In the genomic region with DNA sequence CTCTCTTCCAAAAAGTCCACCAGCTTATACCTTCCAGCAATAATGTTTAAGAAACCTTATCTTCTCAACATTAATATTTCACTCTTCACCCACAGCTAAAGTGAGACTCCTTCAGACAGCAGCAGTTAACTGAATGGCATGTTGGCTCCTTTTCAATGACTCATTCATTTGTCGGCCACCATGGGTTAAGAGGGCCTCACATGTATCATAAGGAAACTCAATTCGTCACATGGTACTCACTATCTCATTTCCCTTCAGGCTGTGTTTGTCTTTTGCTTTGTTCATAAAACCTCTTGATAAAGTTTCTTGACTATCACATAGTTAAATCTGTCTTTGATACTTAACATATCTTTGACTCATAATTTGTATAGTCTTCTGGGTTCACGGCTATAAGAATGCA, we compare ENCODE assay signal across 23 mouse cellular contexts. TPM values are rescaled to one million over a fixed set of nuclear protein-coding genes. Genes with fewer than 3 reads are reported as not detected.
DNase-seq lines count a peak whose midpoint lies in the region; ATAC-seq and TF ChIP-seq lines count a peak whose summit lies in the region.
"Had no signal": no experiment of that assay in that cellular context is flagged by ENCODE, and none has a peak within 500 bp of the region (broad histone marks: within the 10 kb centered on the region; RNA-seq: fewer than 3 reads in every experiment).

No protein-coding gene starts in this region.

- no peak for TF ChIP-seq EP300 in heart, adult 2 months (IDR thresholded peaks at IDR 0.05; ENCODE audit: insufficient read depth, low read depth, low read length)

- H3K79me2 ChIP-seq in heart, adult 2 months (replicated peaks; ENCODE audit: control insufficient read depth, insufficient read depth, low read length), result no peaks in the 10 kb centered on the region

- H3K4me1 ChIP-seq in heart, embryonic 12.5 days (replicated peaks), result peaks cover 24% of the 10 kb centered on the region
- 0 out of 2 replicates have a peak, but pooled peaks cover 2% of the 10 kb centered on the region for H3K4me1 ChIP-seq in heart, adult 2 months (ENCODE audit: control insufficient read depth, insufficient read depth, low read length)
- H3K4me1 ChIP-seq: hindbrain, embryonic 13.5 days; liver, embryonic 15.5 days; midbrain, embryonic 13.5 days had no signal

- ATAC-seq in heart, embryonic 12.5 days (ENCODE audit: insufficient number of reproducible peaks, low FRiP score), result peak; percentile 76
- ATAC-seq in common myeloid progenitor, adult 5-6 weeks (replicated peaks; ENCODE audit: low read depth, poor library complexity, severe bottlenecking), result peak; percentile 69
- peak; percentile 73 for ATAC-seq in megakaryocyte-erythroid progenitor cell, adult 5-6 weeks (replicated peaks; ENCODE audit: low FRiP score, low TSS enrichment, poor library complexity, severe bottlenecking)
- ATAC-seq: forebrain, embryonic 13.5 days; midbrain, embryonic 13.5 days had no signal

- H3K27ac ChIP-seq in heart, embryonic 12.5 days (ENCODE audit: poor library complexity, severe bottlenecking), result no peak overlapping the region
- H3K27ac ChIP-seq in heart, adult 2 months, result no peak overlapping the region
- H3K27ac ChIP-seq: forebrain, embryonic 13.5 days; hindbrain, embryonic 13.5 days; kidney, postnatal 0 days; layer of hippocampus, adult 2 months; liver, embryonic 15.5 days; midbrain, embryonic 13.5 days; neural tube, embryonic 13.5 days had no signal

- no peak for TF ChIP-seq CTCF in heart, adult 2 months (IDR thresholded peaks at IDR 0.05)

- 27% methylated on average over 3 of the region's 3 CpGs for WGBS in heart, embryonic 12.5 days
- WGBS in heart, adult 2 months, result 28% methylated on average over 3 of the region's 3 CpGs

- no peak overlapping the region for H3K4me3 ChIP-seq in heart, embryonic 12.5 days
- no peak overlapping the region for H3K4me3 ChIP-seq in heart, adult 2 months
- H3K4me3 ChIP-seq: erythroblast, embryonic 14.5 days; forebrain, embryonic 13.5 days; hindbrain, embryonic 13.5 days; layer of hippocampus, adult 2 months; liver, embryonic 15.5 days; midbrain, embryonic 13.5 days; neural tube, embryonic 13.5 days had no signal

- H3K27me3 ChIP-seq in heart, embryonic 12.5 days (replicated peaks), result no peaks in the 10 kb centered on the region
- H3K27me3 ChIP-seq in heart, adult 2 months (ENCODE audit: control insufficient read depth, insufficient read depth, low read length), result no peaks in the 10 kb centered on the region
- H3K27me3 ChIP-seq: forebrain, embryonic 13.5 days; hindbrain, embryonic 13.5 days; liver, embryonic 15.5 days; midbrain, embryonic 13.5 days; neural tube, embryonic 13.5 days had no signal

- no peak for DNase-seq in heart, adult 18-20 months
- DNase-seq in 416B (ENCODE audit: low read depth), result peak; percentile 97
- no peak for DNase-seq in right cerebral cortex, postnatal 25 days
- no peak for DNase-seq in thymus, postnatal 0 days (ENCODE audit: low spot score)
- DNase-seq in heart, adult 2 months, result no peak
- DNase-seq: cerebellum, adult 18-20 months; cerebellum, postnatal 36 days; gastrocnemius, postnatal 10 days; heart, postnatal 10 days; kidney, adult 11 months; spleen, adult 18-20 months; thymus, postnatal 25 days had no signal

- H3K9me3 ChIP-seq in heart, embryonic 12.5 days (replicated peaks), result no peaks in the 10 kb centered on the region
- H3K9me3 ChIP-seq: forebrain, embryonic 13.5 days; hindbrain, embryonic 13.5 days; liver, embryonic 15.5 days; midbrain, embryonic 13.5 days; neural tube, embryonic 13.5 days had no signal

- no peak overlapping the region for H3K9ac ChIP-seq in heart, embryonic 12.5 days
- no peak overlapping the region for H3K9ac ChIP-seq in heart, adult 2 months (ENCODE audit: low read depth, low read length)
- H3K9ac ChIP-seq: forebrain, embryonic 13.5 days; hindbrain, embryonic 13.5 days; liver, embryonic 15.5 days; midbrain, embryonic 13.5 days; neural tube, embryonic 13.5 days had no signal

- intact Hi-C loops in heart, adult 2 months (cut with DNase I), result no loop called here

- no peak overlapping the region for H3K4me2 ChIP-seq in heart, embryonic 12.5 days
- H3K4me2 ChIP-seq: forebrain, embryonic 13.5 days; hindbrain, embryonic 13.5 days; liver, embryonic 15.5 days; midbrain, embryonic 13.5 days; neural tube, embryonic 13.5 days had no signal

- no peak for TF ChIP-seq POLR2A in heart, adult 2 months (IDR thresholded peaks at IDR 0.05; ENCODE audit: insufficient read depth, low read depth, low read length)

- no peaks in the 10 kb centered on the region for H3K36me3 ChIP-seq in heart, embryonic 12.5 days
- peaks cover 5% of the 10 kb centered on the region for H3K36me3 ChIP-seq in heart, adult 2 months (ENCODE audit: control insufficient read depth, insufficient read depth, low read length)
- H3K36me3 ChIP-seq: hindbrain, embryonic 13.5 days; liver, embryonic 15.5 days; midbrain, embryonic 13.5 days; neural tube, embryonic 13.5 days had no signal

RNA-seq across cellular contexts. Expression of a gene that starts 20.8 kb away (rescaled TPM):
- 8.7 and 9.1 TPM in 2 replicates for polyA plus RNA-seq in heart, embryonic 12.5 days (2016; fragmentation: Nextera tagmentation; extraction: Ambion mirVana)
- 10 to 100 TPM in 1 of 2 experiments, 1 to 10 TPM in 1; 7.8 to 10.3 TPM for total RNA-seq in heart, adult 18-20 months (2021)
- total RNA-seq in common myeloid progenitor, adult 5-6 weeks (2017), result 0.18 and 0.68 TPM in 2 replicates
- 0.32 TPM in 1 of 2 replicates, not detected in the other for total RNA-seq in megakaryocyte-erythroid progenitor cell, adult 5-6 weeks (2014; fragmentation: Nextera tagmentation)
- not detected in 2 replicates for total RNA-seq in megakaryocyte-erythroid progenitor cell, adult 5-6 weeks (2017)
- polyA plus RNA-seq in thymus, postnatal 0 days (2015; fragmentation: Nextera tagmentation; extraction: Ambion mirVana), result 0.42 and 0.60 TPM in 2 replicates
- 10 to 100 TPM in 1 of 2 experiments, 1 to 10 TPM in 1; 9.4 to 12.1 TPM for total RNA-seq in heart, adult 2 months (2021)
- polyA plus RNA-seq in heart, adult 2 months (2012; rRNA removed), result 3.3 and 7.8 TPM in 2 replicates
- polyA plus RNA-seq: erythroblast, embryonic 14.5 days had no signal
